Mouse (Mus musculus) cortical plate, adult 2 months (tissue): Measurements from ENCODE around the gene Meis2.

Source experiments
- CTCF ChIP-seq: fragments of 200-500 bp; IDR thresholded peaks from 2 replicates; pipeline ENCODE4 v1.5.1; 2011; ENCODE audit warnings: mild to moderate bottlenecking, control low read depth, low read length; ENCODE audit not compliant: insufficient read depth; ENCODE audit errors: extremely low read depth
- POLR2A ChIP-seq: fragments of 200-500 bp; IDR thresholded peaks from 2 replicates; pipeline ENCODE4 v1.6.1; 2011; ENCODE audit warnings: mild to moderate bottlenecking, low read length, control low read depth; ENCODE audit not compliant: insufficient read depth; ENCODE audit errors: extremely low read depth

- TF ChIP-seq CTCF (no peak), POLR2A (no peak)
These were observed 50.1 kb downstream of the Meis2 start for GRCm38 (mm10) chr2:116015520-116015919.
